Mouse (Mus musculus) monocyte, adult 5-6 weeks (primary cell): ENCODE results near the gene Cept1. TPM values are rescaled to one million over a fixed set of nuclear protein-coding genes. Genes with fewer than 3 reads are reported as not detected.

Experiments
- ATAC-seq: fragments of 153-309, 156-312 bp; replicated peaks from 2 replicates; pipeline ENCODE4 v1.8.0; 2017; ENCODE audit warnings: mild to moderate bottlenecking; ENCODE audit not compliant: low TSS enrichment, insufficient number of reproducible peaks, severe bottlenecking, poor library complexity, low FRiP score
- total RNA-seq: library from RNA; stranded (forward); fragments of 200-1000, 200-491, 200-594 nt; gene quantifications from 3 replicates; pipeline ENCODE4 v1.2.3, GENCODE M21; 2017

The Cept1 gene
- total RNA-seq, 1 experiment from 2014 or later = 150 TPM

DNA sequence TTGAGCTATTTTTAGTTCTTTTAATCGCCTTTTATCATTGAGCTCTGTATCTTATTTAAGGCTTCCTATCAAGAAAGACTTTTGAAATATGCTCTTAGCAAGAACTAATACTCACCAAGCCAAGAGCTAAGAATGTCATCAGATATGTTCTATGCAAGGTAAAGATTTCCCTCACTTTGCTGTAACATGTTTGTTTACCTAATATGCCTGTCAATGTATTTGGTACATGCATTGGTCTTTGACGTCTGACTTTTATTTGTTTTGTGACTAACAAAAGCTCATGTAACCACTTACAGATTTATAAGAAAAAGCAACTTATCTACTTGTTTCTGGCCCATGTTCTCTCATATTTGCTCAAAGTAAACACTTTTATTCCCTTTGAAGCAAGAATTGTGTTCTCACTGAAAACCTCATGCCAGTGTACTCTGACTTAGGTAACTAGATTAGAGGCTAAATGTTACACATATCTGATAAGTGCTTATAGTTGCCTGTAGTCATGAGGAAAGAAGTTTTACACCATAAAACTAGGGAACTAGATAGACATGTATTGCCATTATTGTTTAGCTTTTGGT, 90.2 kb downstream of the Cept1 start:
- no peak for ATAC-seq

DNA sequence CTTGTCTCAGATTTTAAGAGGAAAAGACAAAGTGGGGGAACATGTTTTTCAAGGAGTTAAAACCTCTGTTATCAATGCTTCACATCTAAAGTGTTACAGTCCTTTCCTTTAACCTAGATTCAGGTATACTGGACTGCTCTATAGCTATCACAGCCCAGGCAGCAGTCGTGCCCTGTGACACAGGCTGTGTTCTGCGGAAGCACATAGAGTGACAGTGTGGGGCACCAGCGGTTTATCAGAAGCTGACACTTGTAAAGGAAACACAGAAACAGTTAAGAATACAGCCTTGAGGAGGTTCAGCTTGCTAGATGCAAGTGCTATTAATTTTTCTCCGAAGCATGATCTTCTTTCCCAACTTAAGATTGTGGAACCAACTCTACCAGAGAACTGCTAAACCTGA, 95.0 kb downstream of the Cept1 start:
- no peak for ATAC-seq

Other genes starting within 250 kb of the Cept1 start
- not detected in 3 replicates for gene Chil6, start 141.6 kb downstream of the Cept1 start, total RNA-seq
- 25.0 to 49.5 TPM (median 27.4 TPM) in 3 replicates for gene Dennd2d, start 65.4 kb downstream of the Cept1 start, total RNA-seq
- 95.3 to 127 TPM (median 113 TPM) in 3 replicates for gene Dram2, start within 50 bp of the Cept1 start, total RNA-seq
- 73.6 to 86.6 TPM (median 79.6 TPM) in 3 replicates for gene Lrif1, start 137.2 kb upstream of the Cept1 start, total RNA-seq
- 802 to 1,218 TPM (median 1,102 TPM) in 3 replicates for gene Cd53, start 242.3 kb upstream of the Cept1 start, total RNA-seq